Mouse (Mus musculus) liver, embryonic 14.5 days (tissue): ENCODE data around the gene Ccdc73. TPM values are rescaled to one million over a fixed set of nuclear protein-coding genes. Genes with fewer than 3 reads are reported as not detected.
"Not testable (repeated sequence)": the region's sequence is repeated elsewhere in the genome, so short reads cannot be mapped to it uniquely, and the experiment has no call there.

ENCODE experiments used
- ATAC-seq: fragments of 200-750 bp; cut with Nextera tagmentation; 2 replicates; pipeline ENCODE4 v1.8.0; 2017; ENCODE audit warnings: moderate number of reproducible peaks, mild to moderate bottlenecking, moderate library complexity; ENCODE audit not compliant: insufficient read depth
- DNase-seq, 3 experiments: peaks; one replicate each; pipeline ENCODE4 v3.0.0-alpha.2; 2012 to 2013; ENCODE audit warnings: low read depth in 3 of 3, low spot score in 3 of 3
- H3K27ac ChIP-seq: fragments of 300-500 bp; sonication (generic); 2 replicates; pipeline ENCODE4 v1.5.1; 2014; ENCODE audit warnings: moderate library complexity, mild to moderate bottlenecking, control low read depth, inconsistent platforms
- H3K27me3 ChIP-seq: fragments of 300-500 bp; sonication (generic); 2 replicates; pipeline ENCODE4 v1.6.1; 2014; ENCODE audit warnings: mild to moderate bottlenecking, low read length, moderate library complexity; ENCODE audit not compliant: control insufficient read depth, insufficient read depth
- H3K36me3 ChIP-seq: fragments of 300-500 bp; sonication (generic); replicated peaks from 2 replicates; pipeline ENCODE4 v1.6.1; 2014; ENCODE audit warnings: low read depth; ENCODE audit not compliant: control insufficient read depth, insufficient read depth
- H3K4me1 ChIP-seq, 2 experiments: fragments of 200-500 bp in 1 of 2; fragments of 300-500 bp in 1 of 2; sonication (generic) in 1 of 2; replicated peaks; 2 replicates each; pipeline ENCODE4 v1.6.1; 2012 to 2014; ENCODE audit warnings: antibody characterized with exemption in 1 of 2, inconsistent platforms in 1 of 2, low read length in 1 of 2; ENCODE audit not compliant: control insufficient read depth in 2 of 2, insufficient read depth in 2 of 2
- H3K4me2 ChIP-seq: fragments of 300-500 bp; sonication (generic); 2 replicates; pipeline ENCODE4 v1.6.1; 2014; ENCODE audit warnings: low read depth, mild to moderate bottlenecking, control low read depth, moderate library complexity
- H3K4me3 ChIP-seq, 2 experiments: fragments of 200-500 bp in 1 of 2; fragments of 300-500 bp in 1 of 2; sonication (generic) in 1 of 2; 2 replicates each; pipeline ENCODE4 v1.5.1; 2012 to 2014; ENCODE audit warnings: low read depth in 2 of 2, low read length in 2 of 2, mild to moderate bottlenecking in 2 of 2, control low read depth in 1 of 2, inconsistent platforms in 1 of 2, moderate library complexity in 1 of 2; ENCODE audit not compliant: insufficient read depth in 1 of 2
- H3K9ac ChIP-seq: fragments of 300-500 bp; sonication (generic); replicated peaks from 2 replicates; pipeline ENCODE4 v1.6.1; 2014; ENCODE audit warnings: mild to moderate bottlenecking, control low read depth, moderate library complexity
- H3K9me3 ChIP-seq: fragments of 300-500 bp; sonication (generic); 2 replicates; pipeline ENCODE4 v1.6.1; 2016; ENCODE audit warnings: low read length, mixed read lengths; ENCODE audit not compliant: control insufficient read depth
- CTCF ChIP-seq: IDR thresholded peaks from 2 replicates; pipeline ENCODE4 v1.5.1; 2016; ENCODE audit warnings: antibody characterized with exemption, low read depth, control low read depth
- EP300 ChIP-seq: IDR thresholded peaks from 2 replicates; pipeline ENCODE4 v1.6.1; 2016; ENCODE audit warnings: antibody characterized with exemption, low read depth
- WGBS: fragments of 180-500 bp; shearing (Covaris S2); extraction: QIAGEN DNeasy Blood & Tissue Kit; methylation state at CpG from one replicate; pipeline ENCODE4 v1.1.7; 2014; ENCODE audit not compliant: insufficient replicate concordance; 5-methylcytosine and 5-hydroxymethylcytosine counted together
- polyA plus RNA-seq, 2 experiments: library from polyadenylated mRNA; depleted of rRNA in 1 of 2; stranded (reverse) in 1 of 2; unstranded in 1 of 2; fragments of >200 nt; fragmentation: Nextera tagmentation in 1 of 2; extraction: Ambion mirVana in 1 of 2; gene quantifications; 2 replicates each; pipeline versions ENCODE4 v1.2.1 to v1.2.3; 2012 to 2014

Ccdc73 gene
- polyA plus RNA-seq, 2 experiments: 2.1 to 2.5 TPM

DNA sequence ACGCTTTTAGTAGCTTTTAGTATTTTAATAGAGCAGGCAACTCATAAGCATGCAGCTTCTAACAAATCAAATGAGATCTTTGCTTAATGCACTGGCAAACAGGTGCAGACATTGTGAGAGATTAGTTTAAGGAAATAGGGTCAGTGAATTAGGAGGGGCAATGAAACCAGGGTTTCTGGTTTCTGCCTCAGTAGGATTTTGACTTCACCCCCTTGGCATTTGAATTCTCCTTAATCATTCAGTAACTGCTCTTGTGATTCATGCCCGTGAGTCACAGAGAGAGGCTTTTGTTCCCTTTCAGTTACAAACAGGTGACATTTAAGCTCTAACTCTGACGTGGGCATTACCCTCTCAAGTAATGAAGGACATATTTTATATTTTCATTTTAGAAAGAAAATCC, 11.9 kb upstream of the Ccdc73 start:
- TF ChIP-seq EP300: no peak
- TF ChIP-seq CTCF: no peak

DNA sequence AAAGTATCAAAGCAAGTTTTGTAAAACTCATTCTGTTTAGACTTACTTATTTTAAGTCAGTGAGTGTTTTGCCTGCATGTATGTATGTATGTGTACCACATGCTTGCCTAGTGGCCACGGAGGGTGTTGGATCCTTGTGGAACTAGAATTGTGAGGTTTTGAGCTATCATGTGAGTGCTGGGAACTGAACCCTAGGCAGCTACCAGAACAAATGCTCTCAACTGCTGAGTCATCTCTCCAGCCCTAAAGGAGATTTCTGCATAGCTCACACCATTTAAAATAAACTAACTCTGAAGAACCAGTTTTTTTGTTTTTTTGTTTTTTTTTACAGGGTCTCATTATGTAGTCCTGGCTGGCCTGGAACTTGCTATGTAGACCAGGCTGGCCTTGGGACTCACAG, 11.4 kb upstream of the Ccdc73 start:
- Histone ChIP-seq H3K9ac (no peak overlapping the region), H3K27me3 (no peaks in the 10 kb centered on the region), H3K9me3 (no peaks in the 10 kb centered on the region), H3K4me2 (no peak overlapping the region), H3K4me3 (no peak overlapping the region), H3K27ac (no peak overlapping the region), H3K36me3 (no peaks in the 10 kb centered on the region), H3K4me1 (no peaks in the 10 kb centered on the region)
- 36% methylated on average over 1 of the region's 1 CpGs for WGBS
- no peak for DNase-seq
- no peak for ATAC-seq
- TF ChIP-seq EP300 (no peak), CTCF (no peak)

More for the DNA sequence above, 11.9 kb upstream of the Ccdc73 start:
- Histone ChIP-seq H3K4me2 (no peak overlapping the region), H3K27ac (no peak overlapping the region), H3K4me1 (no peaks in the 10 kb centered on the region), H3K9me3 (no peaks in the 10 kb centered on the region), H3K4me3 (no peak overlapping the region), H3K9ac (no peak overlapping the region), H3K27me3 (no peaks in the 10 kb centered on the region), H3K36me3 (no peaks in the 10 kb centered on the region)
- 47% methylated on average over 3 of the region's 3 CpGs for WGBS
- DNase-seq: no peak
- ATAC-seq: no peak

DNA sequence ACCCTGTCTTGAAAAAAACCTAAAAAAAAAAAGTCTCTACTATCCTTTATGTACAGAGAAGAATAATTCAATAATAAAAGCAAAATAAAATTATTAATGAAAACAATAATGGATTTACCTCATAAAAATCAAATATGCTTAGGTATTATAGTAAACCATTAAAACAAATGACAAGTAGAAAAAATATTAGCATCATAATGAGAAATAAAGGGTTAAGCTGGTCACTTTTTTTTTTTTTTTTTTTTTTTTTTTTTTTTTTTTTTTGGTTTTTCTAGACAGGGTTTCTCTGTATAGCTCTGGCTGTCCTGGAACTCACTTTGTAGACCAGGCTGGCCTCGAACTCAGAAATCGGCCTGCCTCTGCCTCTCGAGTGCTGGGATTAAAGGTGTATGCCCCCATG, 9.5 kb upstream of the Ccdc73 start:
- not testable (repeated sequence) for H3K27ac ChIP-seq, H3K36me3 ChIP-seq, ATAC-seq, DNase-seq, H3K4me1 ChIP-seq, H3K4me3 ChIP-seq, H3K4me2 ChIP-seq, H3K27me3 ChIP-seq, H3K9ac ChIP-seq, H3K9me3 ChIP-seq
- WGBS: 69% methylated on average over 3 of the region's 3 CpGs

DNA sequence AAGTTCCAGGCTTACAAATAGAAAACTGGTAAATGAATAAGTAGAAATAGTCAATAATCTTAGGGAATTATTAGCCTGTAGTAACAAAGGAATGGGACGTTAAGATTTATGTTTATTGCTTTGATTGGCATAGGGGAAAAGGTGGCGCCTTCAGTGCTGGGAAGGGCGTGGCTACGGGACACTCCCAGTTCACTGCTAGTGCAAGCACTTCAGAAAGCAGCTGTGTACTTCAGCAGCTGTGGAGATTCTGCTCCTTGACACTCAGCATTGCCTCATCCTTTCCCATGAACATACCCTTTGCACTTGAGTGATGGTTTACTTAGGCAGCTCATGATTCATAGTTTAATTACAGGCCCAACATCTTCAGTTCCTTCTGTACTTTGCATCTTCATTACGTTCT, 8.5 kb upstream of the Ccdc73 start:
- H3K4me3 ChIP-seq: no peak overlapping the region
- no peak overlapping the region for H3K9ac ChIP-seq
- 57% methylated on average over 5 of the region's 5 CpGs for WGBS
- no peak for DNase-seq
- H3K4me2 ChIP-seq: no peak overlapping the region
- TF ChIP-seq EP300 (no peak), CTCF (no peak)
- H3K4me1 ChIP-seq: no peaks in the 10 kb centered on the region
- no peak overlapping the region for H3K27ac ChIP-seq
- H3K27me3 ChIP-seq: no peaks in the 10 kb centered on the region
- H3K9me3 ChIP-seq: no peaks in the 10 kb centered on the region
- no peak for ATAC-seq
- no peaks in the 10 kb centered on the region for H3K36me3 ChIP-seq

DNA sequence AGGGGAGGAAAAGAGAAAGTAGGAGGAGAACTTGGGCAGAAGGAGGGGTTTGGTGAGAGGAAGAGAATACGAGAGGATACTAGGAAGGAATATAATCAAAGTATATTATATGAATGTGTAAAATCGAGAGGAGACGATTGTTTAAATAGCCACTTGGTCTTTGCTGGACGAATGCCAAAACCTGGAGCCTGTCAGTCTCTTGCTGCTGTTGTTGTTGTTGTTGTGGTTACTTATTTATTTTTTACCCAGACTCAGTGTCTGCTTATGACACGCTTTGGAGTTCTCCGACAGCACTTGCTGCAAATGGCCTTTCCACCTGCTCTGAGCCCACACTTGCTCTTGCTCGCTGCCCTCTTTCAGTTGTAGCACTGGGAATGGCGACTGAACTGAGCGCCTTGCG, 7.2 kb upstream of the Ccdc73 start:
- TF ChIP-seq CTCF: no peak
- no peak for TF ChIP-seq EP300
- Histone ChIP-seq H3K27ac (no peak overlapping the region), H3K4me2 (no peak overlapping the region), H3K9ac (no peak overlapping the region), H3K36me3 (no peaks in the 10 kb centered on the region), H3K9me3 (no peaks in the 10 kb centered on the region), H3K27me3 (no peaks in the 10 kb centered on the region), H3K4me3 (no peak overlapping the region), H3K4me1 (no peaks in the 10 kb centered on the region)
- ATAC-seq (no peak), DNase-seq (no peak)
- WGBS: 75% methylated on average over 10 of the region's 10 CpGs
